Mouse (Mus musculus): Measurements from ENCODE around the gene Apol9a.
"Not testable (repeated sequence)": the region's sequence is repeated elsewhere in the genome, so short reads cannot be mapped to it uniquely, and the experiment has no call there.

- TF ChIP-seq POLR2A (IDR thresholded peaks at IDR 0.05; ENCODE audit: borderline replicate concordance, control insufficient read depth, low read depth, low read length); CTCF (IDR thresholded peaks at IDR 0.05; ENCODE audit: control insufficient read depth, insufficient read depth, low read length): not testable (repeated sequence)
Observed at GRCm38 (mm10) chr15:77411035-77411434, at the start of gene Apol9a.

Measured in bone marrow, adult 2 months (tissue).